31 mouse cellular contexts compared by ENCODE assay signal in the genomic region with DNA sequence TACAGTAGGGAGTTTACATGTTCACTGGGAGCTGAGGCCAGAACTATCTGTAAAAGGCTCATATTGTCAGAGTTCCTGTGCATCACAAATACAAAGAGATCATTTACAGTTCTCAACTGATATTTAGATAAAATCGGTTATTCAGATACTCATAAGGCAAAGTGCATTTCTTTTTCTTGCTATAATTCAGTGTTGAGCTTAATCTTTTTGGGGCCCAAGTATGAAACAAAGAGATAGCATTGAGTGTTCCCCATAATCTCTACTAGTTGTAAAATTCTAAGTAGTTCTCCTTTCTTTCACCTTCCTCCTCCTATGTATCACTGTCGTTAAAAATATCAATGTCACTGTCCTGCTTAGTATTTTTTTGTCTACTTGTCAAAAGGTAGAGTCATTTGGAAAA.
"Had no signal": no experiment of that assay in that cellular context is flagged by ENCODE, and none has a peak within 500 bp of the region (broad histone marks: within the 10 kb centered on the region; RNA-seq: fewer than 3 reads in every experiment).

No protein-coding gene starts in this region.

- DNase-seq: heart, postnatal 10 days; heart, postnatal 14 days; heart, postnatal 36 days; heart, postnatal 4 days; kidney, adult 11 months; kidney, adult 18-20 months; kidney, adult 2 months; kidney, adult 8-10 months; kidney, adult 9 months; kidney, postnatal 10 days; kidney, postnatal 14 days; kidney, postnatal 25 days; kidney, postnatal 36 days; kidney, postnatal 4 days; layer of hippocampus, adult 9-11 months; layer of hippocampus, postnatal 36 days had no signal

- H3K4me3 ChIP-seq: heart, embryonic 10.5 days; heart, embryonic 12.5 days; heart, embryonic 13.5 days; heart, embryonic 15.5 days; hindbrain, embryonic 10.5 days; hindbrain, embryonic 12.5 days; hindbrain, embryonic 13.5 days; hindbrain, embryonic 15.5 days; intestine, embryonic 15.5 days; kidney, embryonic 15.5 days; layer of hippocampus, adult 2 months; left cerebral cortex, adult 2 months had no signal

- H3K27ac ChIP-seq: heart, embryonic 10.5 days; heart, embryonic 13.5 days; heart, embryonic 15.5 days; hindbrain, embryonic 10.5 days; hindbrain, embryonic 12.5 days; hindbrain, embryonic 13.5 days; hindbrain, embryonic 14.5 days; hindbrain, embryonic 15.5 days; hindbrain, postnatal 0 days; intestine, embryonic 15.5 days; kidney, embryonic 15.5 days; kidney, postnatal 0 days; layer of hippocampus, adult 2 months; left cerebral cortex, adult 2 months had no signal

- H3K36me3 ChIP-seq: heart, embryonic 10.5 days; heart, embryonic 12.5 days; heart, embryonic 13.5 days; heart, embryonic 15.5 days; hindbrain, embryonic 10.5 days; hindbrain, embryonic 12.5 days; hindbrain, embryonic 13.5 days; hindbrain, embryonic 15.5 days; intestine, embryonic 15.5 days; kidney, embryonic 15.5 days had no signal

- H3K27me3 ChIP-seq: heart, embryonic 12.5 days; heart, embryonic 13.5 days; heart, embryonic 15.5 days; hindbrain, embryonic 12.5 days; hindbrain, embryonic 13.5 days; hindbrain, embryonic 15.5 days; intestine, embryonic 15.5 days; kidney, embryonic 15.5 days had no signal

- H3K9ac ChIP-seq: heart, embryonic 12.5 days; heart, embryonic 13.5 days; heart, embryonic 15.5 days; hindbrain, embryonic 12.5 days; hindbrain, embryonic 13.5 days; hindbrain, embryonic 14.5 days; hindbrain, embryonic 15.5 days; intestine, embryonic 15.5 days; kidney, embryonic 15.5 days had no signal

- H3K4me1 ChIP-seq: heart, embryonic 10.5 days; heart, embryonic 12.5 days; heart, embryonic 13.5 days; heart, embryonic 15.5 days; hindbrain, embryonic 10.5 days; hindbrain, embryonic 12.5 days; hindbrain, embryonic 13.5 days; hindbrain, embryonic 15.5 days; intestine, embryonic 15.5 days; kidney, embryonic 15.5 days had no signal

- H3K9me3 ChIP-seq: heart, embryonic 10.5 days; heart, embryonic 12.5 days; heart, embryonic 13.5 days; heart, embryonic 15.5 days; hindbrain, embryonic 10.5 days; hindbrain, embryonic 12.5 days; hindbrain, embryonic 13.5 days; hindbrain, embryonic 15.5 days; intestine, embryonic 15.5 days; kidney, embryonic 15.5 days had no signal
